Mouse (Mus musculus): ENCODE results near the gene Ube2g1. TPM values are rescaled to one million over a fixed set of nuclear protein-coding genes. Genes with fewer than 3 reads are reported as not detected.
"Not testable (repeated sequence)": the region's sequence is repeated elsewhere in the genome, so short reads cannot be mapped to it uniquely, and the experiment has no call there.

Gene Ube2g1
- total RNA-seq, 4 experiments from 2014 or later, result 76.7 to 101 (median 81.9) TPM

- DNase-seq (ENCODE audit: low spot score in 2 of 2), result no peak
These were observed 9.3 kb upstream of the Ube2g1 start for GRCm38 (mm10) chr11:72597780-72598179.

DNA sequence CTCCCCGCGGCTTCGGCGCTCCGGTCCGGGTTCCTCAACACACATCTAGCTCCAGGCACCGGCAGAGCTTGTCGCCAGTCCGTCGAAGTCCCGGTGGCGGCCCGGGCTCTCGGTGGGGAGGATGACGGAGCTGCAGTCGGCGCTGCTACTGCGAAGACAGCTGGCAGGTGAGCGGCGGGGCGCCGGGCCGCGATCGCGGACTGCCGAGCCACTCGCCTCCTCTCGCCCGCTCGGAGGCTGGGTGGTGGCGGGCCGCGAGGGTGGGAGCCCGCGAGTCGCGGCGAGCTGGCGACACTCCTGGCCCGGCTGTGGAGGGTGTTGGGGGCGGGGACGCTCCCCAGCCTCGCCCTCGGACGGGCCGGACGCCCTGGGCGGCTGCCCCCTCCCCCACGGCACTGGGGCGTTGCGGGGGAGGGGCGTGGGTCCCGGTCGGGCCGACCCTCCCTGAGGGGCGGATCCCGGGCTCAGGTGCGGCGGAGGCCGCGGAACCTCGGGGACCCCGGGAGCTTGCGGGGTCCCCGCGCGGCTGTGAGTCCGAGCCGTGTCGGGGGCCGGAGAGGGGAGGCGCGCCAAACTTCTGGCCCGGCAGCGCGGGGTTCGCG is 487 bp downstream of the Ube2g1 start:
- DNase-seq (ENCODE audit: low spot score in 2 of 2), result peak; percentile 70 to 76

DNA sequence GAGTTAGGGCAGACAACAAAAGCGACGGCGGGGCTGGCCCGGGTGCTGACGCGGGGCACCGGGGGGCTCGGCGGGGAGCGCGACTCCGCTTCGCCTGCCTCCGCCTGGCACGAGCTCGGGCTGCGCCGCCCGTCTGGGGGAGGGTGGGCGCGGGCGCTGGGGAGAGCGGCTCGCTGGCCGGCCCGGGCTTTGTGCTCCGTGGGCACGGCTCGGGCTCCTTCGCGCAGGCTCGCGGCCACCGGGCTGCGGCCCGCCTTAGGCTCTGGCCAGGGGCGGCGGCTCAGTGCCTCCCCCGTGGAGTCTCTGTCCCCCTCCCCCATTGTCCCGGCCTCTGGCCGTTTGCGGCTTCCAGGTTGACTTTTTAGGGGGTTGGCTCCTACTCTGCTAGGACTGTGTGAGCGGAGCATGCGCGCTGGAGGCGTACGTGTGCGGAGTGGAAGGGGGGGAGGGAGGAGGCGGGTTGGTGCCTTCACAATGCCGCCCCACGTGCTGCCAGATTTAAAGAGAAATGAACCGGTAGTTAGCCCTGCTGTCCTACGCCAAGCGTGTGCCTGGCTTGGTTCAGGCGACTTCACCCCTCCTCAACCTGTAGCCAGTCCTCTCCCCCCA is 1.1 kb downstream of the Ube2g1 start:
- peak; percentile 86 to 90 for DNase-seq (ENCODE audit: low spot score in 2 of 2)

DNA sequence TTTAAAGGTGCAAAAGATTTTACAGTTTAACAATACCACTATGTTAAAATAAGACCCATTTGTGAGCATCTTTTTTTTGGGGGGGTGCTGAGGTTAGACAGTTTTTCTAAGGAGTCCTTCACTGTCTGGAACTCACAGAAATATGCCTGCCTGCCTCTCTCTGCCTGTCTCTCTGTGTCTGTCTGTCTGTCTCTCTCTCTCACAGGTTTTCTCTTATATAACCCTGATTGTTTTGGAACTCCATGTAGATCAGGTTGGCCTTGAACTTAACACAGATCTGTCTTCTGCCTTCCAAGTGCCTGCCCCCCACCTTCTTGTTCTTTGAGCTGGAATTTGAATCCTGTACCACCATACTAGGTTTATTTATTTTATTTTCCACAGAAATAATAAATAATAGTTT is 2.2 kb downstream of the Ube2g1 start:
- no peak for DNase-seq (ENCODE audit: low spot score in 2 of 2)

DNA sequence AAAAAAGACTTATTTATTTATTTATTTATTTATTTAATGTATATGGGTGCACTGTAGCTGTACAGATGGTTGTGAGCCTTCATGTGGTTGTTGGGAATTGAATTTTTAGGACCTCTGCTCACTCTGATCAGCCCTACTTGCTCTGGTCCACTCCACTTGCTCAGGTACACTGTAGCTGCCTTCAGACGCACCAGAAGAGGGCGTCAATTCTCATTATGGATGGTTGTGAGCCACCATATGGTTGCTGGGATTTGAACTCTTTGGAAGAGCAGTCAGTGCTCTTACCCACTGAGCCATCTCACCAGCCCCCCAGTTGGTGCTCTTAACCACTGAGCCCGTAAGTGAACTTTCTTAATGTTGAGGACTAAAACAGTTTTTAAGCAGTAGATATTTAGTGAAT is 7.3 kb downstream of the Ube2g1 start:
- DNase-seq (ENCODE audit: low spot score in 2 of 2), result not testable (repeated sequence)

DNA sequence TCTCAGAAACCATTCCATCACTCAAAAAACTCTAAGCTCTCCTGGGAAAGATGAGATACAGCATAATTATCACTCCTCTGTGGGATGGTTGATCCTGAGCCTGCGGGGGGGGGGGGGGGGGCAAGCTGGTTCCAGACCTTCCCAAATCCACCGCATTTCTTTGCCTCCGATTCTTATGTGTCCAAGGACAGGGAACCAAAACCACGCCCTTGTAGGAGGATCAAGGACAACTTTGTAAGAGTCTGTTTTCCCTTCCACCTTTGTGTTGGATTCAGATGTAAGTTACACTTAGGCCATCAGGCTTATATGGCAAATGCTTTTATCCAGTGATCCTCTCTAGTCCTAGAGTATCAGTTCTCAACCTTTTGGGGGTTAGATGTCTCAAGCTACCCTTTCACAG is 8.8 kb downstream of the Ube2g1 start:
- DNase-seq (ENCODE audit: low spot score in 2 of 2), result no peak

DNA sequence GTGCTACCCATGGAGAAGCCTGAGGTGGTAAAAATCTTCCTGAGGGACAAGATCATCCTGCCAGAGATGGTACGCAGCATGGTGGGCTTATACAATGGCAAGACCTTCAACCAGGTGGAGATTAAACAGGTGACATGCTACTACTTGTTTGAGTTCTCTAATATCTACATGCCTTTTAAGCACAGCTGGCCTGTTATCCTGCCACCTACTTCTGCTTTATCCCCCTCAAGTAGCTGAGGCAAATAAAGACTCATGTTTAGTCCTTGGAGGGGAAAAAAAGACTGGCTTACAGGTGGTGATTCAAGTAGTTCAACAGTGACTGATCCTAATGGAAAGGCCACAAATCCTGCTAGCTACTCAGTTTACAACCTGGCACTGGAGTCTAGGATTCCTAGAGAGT is 11.4 kb downstream of the Ube2g1 start:
- no peak for DNase-seq (ENCODE audit: low spot score in 2 of 2)

- no peak for DNase-seq (ENCODE audit: low spot score in 2 of 2)
These were observed 35.6 kb downstream of the Ube2g1 start for GRCm38 (mm10) chr11:72642730-72643129.

- no peak for DNase-seq (ENCODE audit: low spot score in 2 of 2)
These were observed 38.3 kb downstream of the Ube2g1 start for GRCm38 (mm10) chr11:72645386-72645785.

GRCm38 (mm10) chr11:72650347-72650746 is 43.3 kb downstream of the Ube2g1 start:
- DNase-seq (ENCODE audit: low spot score in 2 of 2), result no peak

DNA sequence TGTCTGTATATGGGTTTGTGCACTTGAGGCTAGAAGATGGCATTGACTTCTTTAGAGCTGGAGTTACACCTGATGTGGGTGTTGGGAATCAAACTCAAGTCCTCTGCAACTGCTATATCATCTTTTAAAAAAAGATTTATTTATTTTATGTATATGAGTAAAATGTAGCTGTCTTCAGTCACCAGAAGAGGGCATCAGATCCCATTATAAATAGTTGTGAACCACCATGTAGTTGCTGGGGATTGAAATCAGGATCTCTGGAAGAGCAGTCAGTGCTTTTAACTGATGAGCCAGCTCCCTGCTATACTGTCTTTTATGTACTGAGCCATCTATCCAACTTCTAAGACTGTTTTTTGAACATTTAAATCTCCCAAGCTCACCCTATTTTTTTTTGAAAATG is 52.8 kb downstream of the Ube2g1 start:
- DNase-seq (ENCODE audit: low spot score in 2 of 2), result no peak

DNA sequence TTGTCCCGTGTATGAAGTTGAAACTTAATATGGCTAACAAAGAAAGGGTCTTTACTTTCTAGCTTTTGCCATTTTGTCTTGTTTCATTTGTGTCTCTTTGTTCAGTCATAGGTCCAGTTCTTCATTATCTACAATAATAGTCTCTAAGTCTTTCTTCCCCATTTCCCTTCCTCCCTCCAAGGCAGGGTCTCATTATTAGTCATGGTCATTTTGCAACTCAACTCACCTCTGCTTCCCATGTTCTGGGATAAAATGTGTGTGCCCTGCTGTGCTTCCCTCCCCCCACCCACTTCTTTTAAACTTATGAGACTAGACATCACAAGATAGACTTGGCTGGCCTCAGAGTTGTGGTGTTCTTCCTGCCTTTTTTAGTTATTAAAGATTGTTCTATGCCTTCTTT is 53.3 kb downstream of the Ube2g1 start:
- DNase-seq (ENCODE audit: low spot score in 2 of 2), result no peak

DNA sequence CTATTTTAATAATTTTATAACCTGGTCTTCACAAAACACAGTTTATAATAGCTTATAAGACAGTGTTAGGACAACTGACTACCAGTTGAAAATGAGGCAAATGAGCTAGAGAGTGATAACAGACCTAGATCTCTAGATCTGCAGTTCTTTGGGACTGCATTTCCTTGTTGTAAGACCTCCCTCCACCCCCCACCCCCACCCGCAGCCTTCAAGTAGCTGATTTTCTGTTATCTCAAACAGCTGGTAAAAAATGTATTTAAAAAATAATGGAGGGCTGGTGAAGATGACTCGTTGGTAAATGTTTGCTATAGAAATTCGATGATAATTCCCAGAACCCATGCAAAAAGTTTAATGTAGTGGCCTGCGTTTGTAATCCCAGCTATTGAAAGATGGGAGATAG is 57.6 kb downstream of the Ube2g1 start:
- DNase-seq (ENCODE audit: low spot score in 2 of 2), result no peak

- DNase-seq (ENCODE audit: low spot score in 2 of 2), result no peak
These were observed 63.6 kb downstream of the Ube2g1 start for GRCm38 (mm10) chr11:72670634-72671033.

- no peak for DNase-seq (ENCODE audit: low spot score in 2 of 2)
These were observed 64.4 kb downstream of the Ube2g1 start for GRCm38 (mm10) chr11:72671294-72671988.

GRCm38 (mm10) chr11:72672438-72672837 is 65.4 kb downstream of the Ube2g1 start:
- no peak for DNase-seq (ENCODE audit: low spot score in 2 of 2)

DNA sequence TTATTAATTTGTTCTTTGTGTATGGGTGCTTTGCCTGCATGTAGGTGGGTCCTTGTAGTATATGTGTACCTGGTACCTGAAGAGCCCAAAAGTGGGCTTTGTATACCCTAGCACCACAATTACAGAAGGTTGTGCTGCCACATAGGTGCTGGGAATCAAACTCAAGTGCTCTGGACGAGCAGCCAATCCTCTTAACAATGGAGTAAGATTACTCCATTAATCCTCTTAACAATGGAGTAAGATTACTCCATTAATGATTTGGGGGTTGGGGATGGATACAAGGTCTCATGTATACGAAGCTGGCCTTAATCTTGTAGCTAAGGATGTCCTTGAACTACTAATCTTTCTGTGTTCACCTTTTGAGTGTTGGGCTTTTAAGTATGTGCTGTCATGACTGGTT is 68.2 kb downstream of the Ube2g1 start:
- DNase-seq (ENCODE audit: low spot score in 2 of 2), result no peak

DNA sequence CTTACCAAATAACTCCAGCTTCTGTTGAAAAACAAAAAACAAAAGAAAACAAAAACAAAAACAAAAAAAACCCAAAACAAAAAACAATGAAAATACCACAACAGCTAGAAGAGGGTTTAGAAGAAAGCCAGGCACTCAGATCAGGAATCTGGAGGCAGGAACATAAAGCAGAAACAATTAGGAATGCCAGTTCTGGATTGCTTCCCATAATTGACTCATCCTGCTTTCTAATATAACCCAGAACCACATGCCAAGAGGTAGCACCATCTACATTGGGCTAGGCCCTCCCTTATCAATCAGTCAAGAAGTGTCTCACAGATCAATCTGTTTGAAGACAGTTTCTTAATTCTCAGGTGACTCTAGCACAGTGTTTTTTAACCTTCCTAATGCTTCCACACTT is 73.6 kb downstream of the Ube2g1 start:
- DNase-seq (ENCODE audit: low spot score in 2 of 2), result no peak

GRCm38 (mm10) chr11:72683402-72683801 is 76.3 kb downstream of the Ube2g1 start:
- no peak for DNase-seq (ENCODE audit: low spot score in 2 of 2)

GRCm38 (mm10) chr11:72686697-72687096 is 79.6 kb downstream of the Ube2g1 start:
- DNase-seq (ENCODE audit: low spot score in 2 of 2), result no peak

DNA sequence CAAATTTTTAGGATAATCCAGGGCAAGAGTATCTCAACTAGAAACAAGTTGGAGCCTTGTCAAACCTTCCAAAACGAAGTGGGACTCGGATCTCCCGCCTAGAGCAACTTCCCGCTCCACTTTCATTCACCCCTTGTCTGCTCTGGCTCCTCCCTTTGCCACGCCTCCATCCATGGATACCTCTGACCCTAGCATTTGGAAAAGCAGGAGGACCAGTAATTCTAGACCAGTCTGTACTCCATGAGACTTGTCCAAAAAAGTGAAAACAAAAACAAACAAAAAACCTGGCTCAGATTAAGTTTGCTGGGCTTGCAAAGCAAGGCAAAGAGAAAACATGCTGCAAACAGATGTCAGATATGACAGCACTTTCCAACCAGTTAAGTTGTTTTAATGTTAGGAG is 81.2 kb downstream of the Ube2g1 start:
- no peak for DNase-seq (ENCODE audit: low spot score in 2 of 2)

DNA sequence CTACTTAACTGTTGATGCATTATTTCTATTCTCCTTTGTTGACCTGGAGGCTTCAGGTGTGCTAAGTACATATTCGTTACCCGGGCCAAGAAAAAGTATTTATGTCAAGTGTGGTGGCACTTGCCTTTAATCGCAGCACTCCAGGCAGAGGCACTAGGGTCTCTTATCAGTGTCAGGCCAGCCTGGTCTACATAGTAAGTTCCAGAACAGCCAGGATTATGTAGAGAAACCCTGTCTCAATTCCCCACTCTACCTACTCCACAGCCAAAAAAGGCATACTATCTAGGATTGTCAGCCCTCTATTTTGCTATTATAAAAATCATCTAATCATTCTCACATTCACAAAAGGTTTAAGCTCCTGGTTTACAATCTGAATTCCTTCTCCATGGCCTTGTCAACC is 82.0 kb downstream of the Ube2g1 start:
- DNase-seq (ENCODE audit: low spot score in 2 of 2), result no peak
